Mouse (Mus musculus) intestine, postnatal 0 days (tissue): ENCODE results near the gene Hsd17b2. TPM values are rescaled to one million over a fixed set of nuclear protein-coding genes. Genes with fewer than 3 reads are reported as not detected.

Source experiments
- ATAC-seq: fragments of 200-750 bp; cut with Nextera tagmentation; 2 replicates; pipeline ENCODE4 v1.8.0; 2017; ENCODE audit warnings: mild to moderate bottlenecking, moderate TSS enrichment, moderate library complexity
- H3K27ac ChIP-seq: fragments of 300-500 bp; sonication (generic); 2 replicates; pipeline ENCODE4 v1.5.1; 2014; ENCODE audit warnings: mild to moderate bottlenecking, low read depth, low read length, moderate library complexity
- H3K27me3 ChIP-seq: fragments of 300-500 bp; sonication (generic); replicated peaks from 2 replicates; pipeline ENCODE4 v1.6.1; 2014; ENCODE audit warnings: low read length, mixed read lengths; ENCODE audit not compliant: control insufficient read depth, insufficient read depth
- H3K36me3 ChIP-seq: fragments of 300-500 bp; sonication (generic); 2 replicates; pipeline ENCODE4 v1.6.1; 2014; ENCODE audit warnings: mild to moderate bottlenecking, moderate library complexity; ENCODE audit not compliant: control insufficient read depth, insufficient read depth
- H3K4me1 ChIP-seq: fragments of 300-500 bp; sonication (generic); replicated peaks from 2 replicates; pipeline ENCODE4 v1.6.1; 2014; ENCODE audit warnings: antibody characterized with exemption, low read length, mixed read lengths; ENCODE audit not compliant: control insufficient read depth, insufficient read depth
- H3K4me2 ChIP-seq: fragments of 300-500 bp; sonication (generic); replicated peaks from 2 replicates; pipeline ENCODE4 v1.6.1; 2014; ENCODE audit warnings: low read depth, mild to moderate bottlenecking, moderate library complexity
- H3K4me3 ChIP-seq: fragments of 300-500 bp; sonication (generic); 2 replicates; pipeline ENCODE4 v1.5.1; 2014; ENCODE audit warnings: low read depth, low read length
- H3K9ac ChIP-seq: fragments of 300-500 bp; sonication (generic); 2 replicates; pipeline ENCODE4 v1.6.1; 2014; ENCODE audit warnings: mild to moderate bottlenecking, low read depth, low read length
- H3K9me3 ChIP-seq: fragments of 300-500 bp; sonication (generic); 2 replicates; pipeline ENCODE4 v1.6.1; 2016; ENCODE audit warnings: mixed run types; ENCODE audit not compliant: control insufficient read depth
- CTCF ChIP-seq: sonication (generic); IDR thresholded peaks from 2 replicates; pipeline ENCODE4 v1.5.1; 2016; ENCODE audit warnings: low read depth, mild to moderate bottlenecking, control low read depth, antibody characterized with exemption, moderate library complexity
- WGBS: fragments of 180-500 bp; shearing (Covaris S2); extraction: QIAGEN DNeasy Blood & Tissue Kit; methylation state at CpG from one replicate; pipeline ENCODE4 v1.1.7; 2014; 5-methylcytosine and 5-hydroxymethylcytosine counted together
- polyA plus RNA-seq: library from polyadenylated mRNA; unstranded; fragments of >200 nt; fragmentation: Nextera tagmentation; extraction: Ambion mirVana; gene quantifications from 2 replicates; pipeline ENCODE4 v1.2.1, GENCODE M21; 2015

Gene Hsd17b2
- 66.3 and 69.9 TPM in 2 replicates for polyA plus RNA-seq

DNA sequence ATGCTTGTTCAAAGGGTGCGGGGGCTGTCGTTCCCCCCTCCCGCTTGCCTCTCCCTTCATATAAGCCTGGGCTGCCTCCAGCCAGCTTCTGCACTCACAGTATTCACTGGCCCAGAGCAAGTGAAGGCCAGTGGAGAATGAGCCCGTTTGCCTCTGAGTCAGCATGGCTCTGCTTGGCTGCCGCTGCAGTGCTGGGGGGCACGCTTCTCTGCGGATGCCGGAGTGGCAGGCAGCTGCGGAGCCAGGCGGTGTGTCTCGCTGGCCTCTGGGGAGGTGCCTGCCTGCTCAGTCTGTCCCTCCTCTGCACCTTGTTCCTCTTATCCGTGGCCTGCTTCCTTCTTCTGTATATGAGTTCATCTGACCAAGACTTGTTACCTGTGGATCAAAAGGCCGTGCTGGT, at the start of gene Hsd17b2:
TSS of gene Hsd17b2 (plus strand) at position 46 of the 400 bp plus-strand sequence.
- 22% methylated on average over 13 of the region's 13 CpGs for WGBS
- no peak for TF ChIP-seq CTCF
- peak within 1 kb of the TSS; percentile 47 for H3K9ac ChIP-seq

DNA sequence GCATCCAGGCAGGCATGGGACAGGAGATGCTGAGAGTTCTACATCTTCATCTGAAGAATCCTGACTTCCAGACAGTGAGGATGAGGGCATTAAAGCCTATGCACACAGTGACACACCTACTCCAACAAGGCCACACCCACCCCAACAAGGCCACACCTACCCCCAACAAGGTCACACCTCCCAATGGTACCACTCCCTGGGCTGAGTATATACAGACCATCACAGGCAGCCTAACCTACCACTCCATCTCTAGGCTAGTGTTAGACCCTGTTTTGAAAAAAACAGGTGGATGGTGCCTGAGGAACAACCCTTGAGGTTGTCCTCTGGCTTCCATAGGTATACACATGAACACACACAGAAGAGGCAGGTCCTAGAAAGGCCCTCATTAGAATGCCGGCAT, 49.4 kb upstream of the Hsd17b2 start:
- no peaks in the 10 kb centered on the region for H3K36me3 ChIP-seq
- no peaks in the 10 kb centered on the region for H3K27me3 ChIP-seq
- TF ChIP-seq CTCF, result no peak
- H3K9me3 ChIP-seq, result 0 out of 2 replicates have a peak, but pooled peaks cover 6% of the 10 kb centered on the region
- no peak overlapping the region for H3K4me2 ChIP-seq
- no peak for ATAC-seq
- H3K4me1 ChIP-seq, result no peaks in the 10 kb centered on the region
- H3K4me3 ChIP-seq, result no peak overlapping the region
- H3K27ac ChIP-seq, result no peak overlapping the region
- WGBS, result 94% methylated on average over 1 of the region's 1 CpGs
- H3K9ac ChIP-seq, result no peak overlapping the region

More for the DNA sequence above, at the start of gene Hsd17b2:
- peak within 1 kb of the TSS; percentile 40 for H3K4me3 ChIP-seq
- no peaks in the 10 kb centered on the region for H3K27me3 ChIP-seq
- peak within 1 kb of the TSS; percentile 95 for H3K27ac ChIP-seq
- 0 out of 2 replicates have a peak, but pooled peaks cover 3% of the 10 kb centered on the region for H3K4me1 ChIP-seq
- ATAC-seq, result peak; percentile 51
- H3K4me2 ChIP-seq, result peak within 1 kb of the TSS; percentile 64
- no peaks in the 10 kb centered on the region for H3K9me3 ChIP-seq
- H3K36me3 ChIP-seq, result no peaks in the 10 kb centered on the region

DNA sequence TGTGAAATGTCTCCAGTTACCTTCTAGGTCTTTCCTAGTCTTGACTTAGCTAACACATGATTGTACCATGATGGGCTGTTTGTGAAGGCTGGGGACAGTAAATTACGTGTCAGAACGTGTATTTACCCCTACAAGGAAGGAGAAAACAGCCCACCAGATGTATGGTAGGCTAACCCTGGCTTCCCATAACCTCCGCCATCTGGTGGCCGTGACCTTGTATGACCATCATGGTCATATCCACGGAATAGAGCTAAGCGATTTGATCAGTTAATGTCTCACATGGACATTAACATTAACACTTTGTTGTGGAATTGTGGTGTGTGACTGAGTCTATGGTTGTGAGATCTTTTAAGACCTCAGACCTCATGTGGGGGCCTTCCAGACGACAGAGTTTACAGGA, 42.7 kb upstream of the Hsd17b2 start:
- Histone ChIP-seq H3K36me3 (peaks cover 15% of the 10 kb centered on the region; the same call in 1 of the 2 replicates), H3K4me1 (no peaks in the 10 kb centered on the region), H3K27me3 (no peaks in the 10 kb centered on the region), H3K4me2 (no peak overlapping the region), H3K27ac (no peak overlapping the region), H3K4me3 (no peak overlapping the region), H3K9me3 (no peaks in the 10 kb centered on the region), H3K9ac (no peak overlapping the region)
- WGBS, result 71% methylated on average over 7 of the region's 7 CpGs
- TF ChIP-seq CTCF, result peak; percentile 53
- no peak for ATAC-seq

DNA sequence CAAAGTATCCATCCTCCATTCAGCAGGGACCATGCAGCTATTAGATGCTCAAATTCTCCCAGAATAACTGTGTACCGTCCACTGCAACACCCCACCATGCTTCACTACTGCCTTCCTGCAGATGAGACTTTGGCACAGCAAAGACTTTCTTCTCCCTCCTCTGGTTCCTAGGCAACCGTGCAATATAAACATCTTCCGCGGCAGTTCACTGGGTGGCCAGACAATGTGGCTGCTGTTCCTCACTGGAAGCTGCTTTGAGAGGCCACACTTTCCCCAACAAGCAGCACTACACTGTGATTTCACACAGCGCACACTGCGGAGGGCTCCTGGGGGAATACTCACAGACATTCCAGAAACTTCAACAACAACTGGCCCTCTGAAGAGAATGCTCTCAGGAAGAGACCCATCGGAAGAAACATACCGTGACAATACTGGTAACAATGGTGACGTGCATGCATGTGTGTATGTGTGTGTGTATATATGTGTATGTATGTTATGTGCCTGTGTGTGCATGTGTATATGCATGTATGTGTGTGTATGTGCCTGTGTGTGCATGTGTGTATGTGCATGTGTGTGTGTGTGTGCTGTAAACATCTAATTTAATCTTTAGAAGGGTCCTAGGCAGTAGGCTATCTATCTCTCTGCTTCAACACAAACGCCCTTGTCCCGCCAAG, 41.2 kb upstream of the Hsd17b2 start:
- H3K4me3 ChIP-seq, result no peak overlapping the region
- H3K9me3 ChIP-seq, result no peaks in the 10 kb centered on the region
- peaks cover 16% of the 10 kb centered on the region; the same call in 1 of the 2 replicates for H3K36me3 ChIP-seq
- WGBS, result 17% methylated on average over 11 of the region's 11 CpGs
- 0 out of 2 replicates have a peak overlapping the region, but pooled peaks have one; percentile 1 for H3K27ac ChIP-seq
- no peaks in the 10 kb centered on the region for H3K27me3 ChIP-seq
- H3K4me2 ChIP-seq, result peak overlapping the region; percentile 22; the same call in 1 of the 2 replicates
- TF ChIP-seq CTCF, result peak; percentile 21; the same call in 1 of the 2 replicates
- peak; percentile 68 for ATAC-seq
- H3K9ac ChIP-seq, result no peak overlapping the region
- no peaks in the 10 kb centered on the region for H3K4me1 ChIP-seq

DNA sequence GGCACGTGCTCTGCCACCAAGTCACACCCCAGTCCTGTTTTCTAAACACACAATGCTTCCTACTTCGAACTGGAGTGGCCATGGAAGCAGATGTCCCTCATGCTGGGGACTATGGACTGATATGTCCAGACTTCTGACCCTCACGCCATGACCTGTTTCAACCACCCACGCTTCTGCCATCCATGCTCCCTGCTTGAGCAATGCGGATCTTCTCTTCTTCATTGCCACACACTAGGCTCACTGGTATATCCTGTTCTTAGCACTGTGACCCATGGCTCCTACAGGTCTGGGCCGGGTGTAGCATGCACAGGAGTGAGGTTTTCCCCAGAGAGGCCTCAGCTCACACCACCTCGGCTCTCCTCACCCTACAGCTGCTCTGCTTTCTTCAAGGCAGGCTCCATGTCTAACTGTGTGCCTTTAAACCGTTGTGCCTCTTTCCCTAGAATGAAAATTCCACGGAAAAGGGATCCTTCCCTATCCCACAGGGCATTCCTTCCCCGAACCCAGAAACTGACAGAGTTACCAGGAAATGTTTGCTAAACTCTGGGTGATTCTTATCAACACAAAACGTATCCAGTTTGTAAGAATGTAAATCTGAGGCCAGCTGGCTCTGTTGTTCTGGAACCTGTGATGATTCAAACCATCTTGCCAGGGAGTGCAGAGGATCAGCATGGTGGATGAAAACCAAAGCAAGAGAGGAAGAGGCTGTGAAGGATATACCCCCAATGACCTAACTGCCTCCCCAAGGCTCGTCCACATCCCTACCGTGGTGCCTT, 34.2 kb upstream of the Hsd17b2 start:
- Histone ChIP-seq H3K9me3 (no peaks in the 10 kb centered on the region), H3K9ac (no peak overlapping the region), H3K27ac (no peak overlapping the region), H3K4me2 (no peak overlapping the region), H3K36me3 (peaks cover 11% of the 10 kb centered on the region; the same call in 1 of the 2 replicates), H3K4me3 (no peak overlapping the region), H3K4me1 (0 out of 2 replicates have a peak, but pooled peaks cover 6% of the 10 kb centered on the region), H3K27me3 (no peaks in the 10 kb centered on the region)
- ATAC-seq, result peak; percentile 34; the same call in 1 of the 2 replicates
- WGBS, result 52% methylated on average over 13 of the region's 13 CpGs
- TF ChIP-seq CTCF, result no peak

DNA sequence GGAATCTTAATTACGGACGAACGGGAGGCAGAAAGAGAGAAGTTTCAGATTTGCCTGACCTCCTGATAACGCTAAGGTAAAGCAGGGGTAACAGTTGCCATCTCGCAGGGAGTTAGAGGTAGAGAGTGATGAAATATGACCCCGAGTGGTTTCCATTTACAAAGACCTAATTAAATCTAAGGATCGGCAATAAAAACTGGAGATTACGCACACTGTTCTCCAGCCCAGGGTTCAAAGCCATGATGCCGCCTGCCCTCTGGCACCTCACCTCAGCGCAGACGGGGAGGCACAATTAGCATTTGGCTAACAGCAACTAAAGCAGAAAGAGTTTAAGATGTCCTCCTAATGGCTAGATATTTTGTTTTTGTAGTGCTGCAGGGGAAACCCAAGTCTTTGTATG, 31.2 kb upstream of the Hsd17b2 start:
- 9% methylated on average over 11 of the region's 11 CpGs for WGBS
- peak; percentile 67 for ATAC-seq
- peak overlapping the region; percentile 37 for H3K4me2 ChIP-seq

More for the DNA sequence above, 31.2 kb upstream of the Hsd17b2 start:
- Histone ChIP-seq H3K9me3 (no peaks in the 10 kb centered on the region), H3K27ac (no peak overlapping the region), H3K27me3 (no peaks in the 10 kb centered on the region), H3K4me1 (0 out of 2 replicates have a peak, but pooled peaks cover 6% of the 10 kb centered on the region), H3K4me3 (no peak overlapping the region), H3K9ac (no peak overlapping the region), H3K36me3 (no peaks in the 10 kb centered on the region)
- no peak for TF ChIP-seq CTCF
